Mouse (Mus musculus) thymus, postnatal 0 days (tissue): ENCODE data around the gene Bhlha15. TPM values are rescaled to one million over a fixed set of nuclear protein-coding genes. Genes with fewer than 3 reads are reported as not detected.

Experiments used
- DNase-seq: peaks from one replicate; pipeline ENCODE4 v3.0.0-alpha.2; 2015; ENCODE audit warnings: low spot score
- polyA plus RNA-seq: library from polyadenylated mRNA; unstranded; fragments of >200 nt; fragmentation: Nextera tagmentation; extraction: Ambion mirVana; gene quantifications from 2 replicates; pipeline ENCODE4 v1.2.1, GENCODE M21; 2015

Bhlha15 gene
- polyA plus RNA-seq = 0.05 and 0.13 TPM in 2 replicates

- peak; percentile 76 for DNase-seq
These were observed at the start of gene Bhlha15 for GRCm38 (mm10) chr5:144189950-144190583. Gene Bhlha15 (plus strand): TSS chr5:144190286.

DNA sequence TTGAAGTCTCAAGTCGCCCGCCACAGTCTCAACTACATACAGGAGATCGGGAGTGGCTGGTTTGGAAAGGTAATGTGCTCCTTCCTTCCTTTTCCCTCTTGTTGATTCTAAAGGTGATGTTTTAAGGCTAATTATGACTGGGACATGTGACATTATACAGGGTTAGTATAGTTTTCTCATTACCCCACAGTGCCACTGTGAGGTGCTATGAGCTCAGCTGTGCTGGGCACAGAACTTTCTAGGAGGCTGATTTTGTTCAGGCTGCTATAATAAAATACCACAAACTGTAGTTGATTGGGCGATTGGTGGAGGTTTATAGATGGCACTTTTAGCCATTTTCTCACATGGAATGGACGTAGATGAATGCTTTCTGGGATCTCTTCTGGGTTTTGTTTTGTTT, 46.6 kb upstream of the Bhlha15 start:
- DNase-seq = no peak

DNA sequence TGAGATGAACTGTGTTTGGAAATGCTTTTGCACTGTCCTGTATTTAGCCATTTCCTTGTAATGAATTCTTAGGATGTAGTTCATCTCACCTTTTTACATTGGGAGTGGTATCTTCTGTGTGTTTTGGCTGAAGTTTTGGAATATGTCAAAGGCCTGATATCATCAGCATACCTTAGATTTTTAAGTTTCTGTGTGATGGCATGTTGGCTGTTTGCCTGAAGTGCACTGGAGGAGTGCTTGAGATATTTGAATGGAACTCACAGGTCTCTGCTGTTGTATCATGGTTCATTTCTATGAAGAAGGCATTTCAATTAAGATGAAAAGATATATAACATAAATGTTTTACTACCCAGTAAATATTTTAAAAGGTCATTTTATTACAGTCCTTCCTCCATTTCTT, 43.2 kb upstream of the Bhlha15 start:
- no peak for DNase-seq

GRCm38 (mm10) chr5:144149530-144149929, 40.6 kb upstream of the Bhlha15 start:
- no peak for DNase-seq

DNA sequence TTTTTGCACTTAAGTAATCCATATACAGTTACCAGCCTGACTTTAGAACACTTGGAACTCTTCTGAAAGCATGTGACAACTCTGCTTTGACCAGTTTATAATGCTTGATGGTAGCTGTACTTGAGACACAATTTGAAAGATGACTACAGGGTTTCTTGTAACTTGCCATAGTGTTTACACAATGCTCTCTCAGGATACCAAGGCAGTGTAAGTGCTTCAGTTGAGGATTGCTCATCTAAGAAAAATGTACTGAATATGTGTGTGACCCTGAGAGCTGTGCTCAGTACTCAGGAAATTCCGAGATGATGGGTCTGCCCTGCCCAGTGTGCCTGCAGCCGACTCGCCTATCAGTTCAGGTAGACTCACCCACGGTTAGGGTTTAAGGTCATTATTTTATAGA, 38.8 kb upstream of the Bhlha15 start:
- no peak for DNase-seq

DNA sequence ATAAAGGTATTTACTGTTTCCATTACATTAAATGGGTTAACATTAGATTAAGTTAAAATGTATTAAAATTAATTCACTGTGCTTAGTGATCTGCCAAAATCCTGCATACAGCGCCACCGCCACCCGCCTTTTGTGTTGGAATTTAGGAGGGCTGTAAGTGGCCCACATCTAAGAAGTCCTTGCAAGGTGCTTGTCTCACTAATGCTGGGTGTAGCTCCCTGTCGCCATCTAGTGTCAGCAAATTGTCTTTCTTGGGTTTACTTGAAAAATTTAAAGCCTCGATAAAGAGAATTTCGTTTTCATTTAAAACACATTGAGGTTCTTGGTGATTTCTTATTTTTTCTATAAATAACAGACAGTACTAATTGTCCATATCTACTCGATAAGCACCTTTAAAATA, 35.6 kb upstream of the Bhlha15 start:
- DNase-seq = peak; percentile 80

- DNase-seq = no peak
These were observed 31.5 kb upstream of the Bhlha15 start for GRCm38 (mm10) chr5:144158604-144159003.

DNA sequence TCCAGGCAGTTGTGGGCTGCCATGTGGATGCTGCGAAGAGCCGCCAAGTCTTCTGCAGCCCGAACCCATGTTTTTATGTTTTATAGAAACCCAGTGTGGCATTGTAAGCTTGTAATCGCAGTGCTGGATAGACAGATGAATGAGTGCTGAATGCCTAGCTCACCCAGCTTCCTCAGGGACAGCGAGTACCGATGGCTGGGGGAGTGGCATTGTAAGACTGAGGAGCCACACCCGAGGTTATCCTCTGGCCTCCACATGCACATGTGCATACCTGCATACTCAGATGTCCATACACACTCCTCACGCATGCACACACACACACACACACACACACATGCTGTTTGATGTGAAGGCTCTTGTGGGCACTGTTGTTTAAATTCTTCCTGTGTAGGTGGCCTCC, 30.9 kb upstream of the Bhlha15 start:
- no peak for DNase-seq

GRCm38 (mm10) chr5:144162080-144162812, 27.8 kb upstream of the Bhlha15 start:
- peak; percentile 7 for DNase-seq

- peak; percentile 59 for DNase-seq
These were observed 27.1 kb upstream of the Bhlha15 start for GRCm38 (mm10) chr5:144162813-144163517.

- DNase-seq = peak; percentile 18
These were observed 24.3 kb upstream of the Bhlha15 start for GRCm38 (mm10) chr5:144165756-144166155.

DNA sequence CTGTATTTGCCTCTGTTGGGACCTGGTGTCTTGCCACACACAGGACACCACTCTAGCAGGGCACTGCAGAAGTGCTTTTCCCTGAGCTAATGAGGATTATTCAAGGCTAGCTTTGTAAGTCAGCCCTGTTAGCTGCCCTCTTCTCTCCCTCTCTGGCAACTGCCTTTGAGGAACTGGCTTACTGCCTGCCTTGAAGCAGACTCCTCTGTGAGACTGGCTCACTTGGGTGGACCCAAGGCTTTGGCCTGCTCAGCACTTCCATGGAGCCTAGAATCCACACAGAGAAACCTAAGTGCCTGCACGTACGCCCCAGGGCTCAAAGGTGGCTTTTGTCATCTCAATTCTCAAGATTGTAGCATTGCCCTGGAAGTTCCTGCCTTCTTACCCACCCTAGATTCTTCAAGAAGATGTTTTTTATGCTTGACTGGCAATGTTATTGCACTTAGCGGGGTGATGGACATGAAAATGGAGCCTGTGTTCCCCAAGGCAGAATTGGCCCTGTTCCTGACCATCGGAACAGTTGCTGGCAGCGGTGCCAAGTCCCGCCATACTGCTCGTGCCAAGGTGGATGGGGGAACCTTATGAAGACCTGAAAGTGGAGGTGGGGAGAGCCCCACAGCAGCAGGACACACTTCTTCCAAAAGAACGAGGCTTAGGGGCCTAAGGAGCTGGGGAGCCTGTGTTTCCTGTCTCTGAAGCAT, 20.7 kb upstream of the Bhlha15 start:
- DNase-seq = no peak

DNA sequence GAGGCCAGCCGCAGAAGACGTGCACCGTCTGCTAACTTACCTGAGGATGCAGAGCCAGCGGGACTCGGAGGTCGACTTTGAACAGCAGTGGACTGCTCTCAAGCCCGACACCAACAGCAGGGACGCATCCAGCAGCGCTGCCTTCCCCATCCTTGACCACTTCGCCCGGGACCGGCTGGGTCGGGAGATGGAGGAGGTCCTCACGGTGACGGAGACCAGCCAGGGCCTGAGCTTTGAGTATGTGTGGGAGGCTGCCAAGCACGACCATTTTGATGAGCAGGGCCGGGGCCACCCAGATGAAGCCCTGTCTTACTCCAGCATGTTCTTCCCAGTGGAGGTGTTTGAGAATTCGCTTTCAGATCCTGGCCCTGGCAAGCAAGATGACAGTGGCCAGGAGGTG, 16.4 kb upstream of the Bhlha15 start:
- DNase-seq = no peak

DNA sequence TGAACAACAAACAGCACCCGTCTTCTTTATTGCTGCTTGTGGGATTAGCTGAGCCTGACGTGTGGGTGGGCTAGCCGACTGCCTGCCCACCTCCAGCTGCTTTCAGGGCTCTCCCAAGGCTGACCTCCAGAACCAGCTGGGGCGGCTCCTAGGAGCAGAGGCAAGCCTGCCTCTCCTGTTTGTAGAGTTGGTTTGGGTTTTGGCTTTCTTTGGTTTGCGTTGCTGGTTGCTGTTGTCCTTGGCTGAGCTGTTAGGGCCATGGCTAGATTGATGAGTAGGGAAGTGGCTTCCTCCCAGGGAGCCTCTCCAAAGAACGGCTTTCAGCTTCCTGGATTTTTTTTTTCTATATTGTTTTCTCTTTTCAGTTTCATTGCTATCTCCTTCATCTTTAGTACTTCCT, 11.9 kb upstream of the Bhlha15 start:
- DNase-seq = no peak

- no peak for DNase-seq
These were observed 8.8 kb upstream of the Bhlha15 start for GRCm38 (mm10) chr5:144181249-144181648.

- DNase-seq = no peak
These were observed 7.4 kb upstream of the Bhlha15 start for GRCm38 (mm10) chr5:144182542-144183247.

GRCm38 (mm10) chr5:144183248-144183559, 6.9 kb upstream of the Bhlha15 start:
- no peak for DNase-seq

DNA sequence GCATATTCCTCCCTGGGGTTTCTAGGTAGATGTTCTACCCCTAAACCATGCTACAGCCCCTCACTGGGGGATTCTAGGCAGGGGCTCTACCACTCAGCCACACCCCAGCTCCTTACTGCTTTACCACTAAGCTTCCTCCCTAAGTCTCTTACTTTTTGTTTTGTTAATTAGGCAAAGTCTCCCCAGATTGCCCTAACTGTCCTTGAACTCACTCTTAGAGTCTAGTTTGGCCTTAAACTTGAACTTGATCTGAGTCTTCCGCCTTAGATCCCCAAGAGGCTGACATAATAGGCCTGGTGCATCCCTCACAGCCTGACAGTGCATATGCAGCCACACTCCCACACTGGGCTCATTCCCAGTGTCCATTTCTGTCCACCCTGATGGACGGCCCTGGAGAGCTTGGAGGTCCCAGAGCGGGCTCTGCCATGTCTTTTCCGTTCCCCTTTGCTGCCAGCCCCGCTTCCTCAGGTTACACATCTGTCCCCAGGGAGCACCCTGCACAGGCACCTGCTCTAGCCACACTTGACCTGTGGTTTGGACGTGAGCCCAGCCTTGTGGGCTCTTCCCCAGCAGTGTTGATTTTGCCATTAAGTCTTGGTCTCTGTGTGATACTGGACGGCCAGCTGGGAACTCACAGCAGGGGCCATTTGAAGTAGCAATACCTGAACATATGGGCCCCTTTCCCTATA, 6.3 kb upstream of the Bhlha15 start:
- DNase-seq = no peak

GRCm38 (mm10) chr5:144184350-144185045, 5.6 kb upstream of the Bhlha15 start:
- no peak for DNase-seq

DNA sequence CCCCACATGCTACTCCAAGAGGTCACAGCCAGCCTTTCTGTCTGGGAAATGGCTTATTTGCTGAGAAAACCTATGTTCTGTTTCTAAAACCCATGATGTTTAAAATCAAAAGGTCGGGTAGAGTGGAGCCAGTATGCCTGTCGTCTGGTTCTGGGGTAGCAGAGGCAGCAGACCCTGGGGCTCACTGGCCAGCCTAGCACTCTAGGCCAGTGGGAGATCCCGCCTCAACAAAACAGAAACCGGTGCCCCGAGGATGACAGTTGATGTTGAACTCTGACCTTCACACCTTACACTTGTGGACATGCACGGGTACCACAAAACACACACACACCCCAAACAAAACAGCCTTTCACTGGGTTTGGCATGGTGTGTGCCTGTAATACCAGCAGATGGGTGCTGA, 1.7 kb upstream of the Bhlha15 start:
- no peak for DNase-seq
